Mouse (Mus musculus): ENCODE measurements at regions not wholly inside any gene's neighbourhood (a gene's known extent, or its start where the extent isn't known, plus 50 kb on each side); places are given as distances from the start of the nearest gene placed in this dataset.

- DNase-seq: no peak
These were observed 145.4 kb upstream of the Gm10181 start for GRCm38 (mm10) chr9:24943830-24944229.

GRCm38 (mm10) chr9:24952516-24952915 is 136.7 kb upstream of the Gm10181 start:
- no peak for DNase-seq

DNA sequence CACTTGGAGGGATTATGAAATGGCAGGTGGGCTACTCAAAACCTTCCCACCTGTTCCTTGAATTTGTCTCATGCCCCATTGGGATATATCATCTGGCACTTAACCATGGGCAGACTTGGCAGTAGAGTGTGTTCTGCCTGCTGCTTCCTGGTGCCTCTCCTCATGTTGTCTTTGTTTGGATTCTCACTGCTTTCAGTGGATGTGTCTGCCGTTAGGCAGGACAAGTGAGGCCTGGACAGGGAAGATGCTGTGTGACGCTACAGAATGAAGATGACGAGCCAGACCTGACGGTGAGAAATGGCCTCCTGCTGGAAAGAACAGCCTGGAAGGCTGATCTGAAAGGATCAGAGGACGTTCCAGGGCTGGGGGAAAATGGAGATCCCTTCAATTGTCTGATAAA is 133.6 kb upstream of the Gm10181 start:
- DNase-seq: no peak

GRCm38 (mm10) chr9:24956566-24956965 is 132.7 kb upstream of the Gm10181 start:
- DNase-seq: no peak

DNA sequence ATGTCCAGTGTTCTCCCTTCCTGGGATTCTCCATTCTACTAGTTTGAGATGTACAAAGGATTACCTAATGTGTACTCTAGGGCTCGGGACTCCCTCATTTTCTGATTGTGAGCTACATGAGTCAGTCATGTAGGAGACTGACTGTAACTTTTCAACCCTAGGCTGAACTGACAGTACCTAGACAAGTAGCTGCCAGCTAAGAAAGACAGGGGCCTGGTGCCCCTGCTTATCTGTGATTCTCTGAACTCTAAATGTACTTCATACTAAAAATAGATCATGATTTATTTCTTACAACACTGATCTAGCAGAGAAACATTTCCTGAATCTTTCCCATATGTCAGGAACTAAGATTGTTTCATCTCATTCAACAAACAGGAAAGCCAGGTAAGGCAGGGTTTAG is 125.9 kb upstream of the Gm10181 start:
- no peak for DNase-seq

DNA sequence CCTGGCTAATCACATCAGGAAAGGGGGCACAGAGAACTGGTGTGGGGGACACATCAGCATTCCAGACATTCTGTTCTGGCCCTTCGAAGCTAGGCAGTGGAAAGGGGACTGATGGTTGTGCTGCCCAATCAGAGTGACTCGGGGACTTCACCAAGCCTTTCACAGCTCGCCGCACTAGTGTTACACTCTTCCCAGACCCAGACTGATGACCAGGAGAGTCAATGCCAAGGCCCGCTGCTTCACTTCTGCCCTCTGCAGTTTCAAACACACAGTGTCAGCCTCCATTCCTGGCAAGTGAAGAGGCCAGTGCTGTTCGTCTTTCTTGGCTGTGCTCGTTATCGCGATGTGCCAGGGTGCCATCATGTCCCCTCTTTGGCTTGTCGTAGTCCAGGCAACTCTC is 121.7 kb upstream of the Gm10181 start:
- no peak for DNase-seq

DNA sequence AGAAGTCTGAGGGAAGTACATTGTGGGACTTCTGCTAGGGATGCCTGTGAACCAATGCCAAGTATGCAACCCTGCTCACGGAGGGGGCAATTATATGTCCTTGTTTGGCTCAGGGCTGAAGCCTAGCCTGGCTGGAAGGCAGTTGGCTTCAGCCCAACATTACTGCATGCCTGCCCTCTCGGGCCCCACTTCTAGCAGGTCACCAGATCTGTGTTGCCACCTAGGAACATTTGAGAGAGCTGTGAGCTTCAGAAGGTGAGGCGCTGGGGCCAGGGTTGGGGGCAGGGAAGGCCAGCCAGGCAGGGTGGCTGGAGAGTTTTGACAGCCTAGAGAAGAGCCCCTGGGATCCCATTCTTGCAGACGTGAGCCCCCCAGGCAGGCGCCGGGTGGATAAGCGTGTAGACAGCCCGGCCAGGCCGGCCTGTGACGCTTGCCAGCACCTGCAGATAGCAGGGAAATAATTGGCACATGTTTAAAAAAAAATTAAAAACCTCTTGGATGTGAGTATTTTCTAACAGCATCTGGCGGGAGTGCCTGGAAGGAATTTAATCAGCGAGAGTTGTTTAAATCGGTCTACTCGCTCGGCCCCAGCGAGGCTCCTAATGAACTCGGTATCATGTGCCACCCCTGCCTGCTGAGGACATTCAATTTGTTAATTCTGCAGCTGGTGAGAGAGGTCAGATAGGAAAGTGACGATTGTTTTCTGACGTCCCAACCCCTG is 115.0 kb upstream of the Gm10181 start:
- no peak for DNase-seq

GRCm38 (mm10) chr9:24982796-24983195 is 106.4 kb upstream of the Gm10181 start:
- DNase-seq: no peak

DNA sequence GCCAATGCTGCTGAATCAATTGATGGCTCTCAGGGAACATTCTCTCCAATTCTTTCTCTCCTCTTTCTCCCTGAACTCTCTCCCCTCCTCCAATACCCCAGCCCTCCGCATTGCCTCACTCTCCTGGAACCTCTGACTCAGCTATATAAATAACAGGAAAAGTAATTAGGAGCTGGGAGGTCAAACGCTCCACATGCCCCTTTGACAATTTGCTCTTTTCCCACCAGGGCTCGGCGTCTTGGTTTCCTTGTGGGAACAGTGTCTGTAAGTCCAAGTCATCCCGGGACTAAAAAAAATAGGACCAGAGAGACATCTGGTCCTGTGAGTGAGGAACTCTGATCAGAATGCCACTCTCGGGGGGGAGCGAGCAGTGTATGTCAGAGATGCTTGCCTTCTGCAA is 94.7 kb upstream of the Gm10181 start:
- no peak for DNase-seq

GRCm38 (mm10) chr9:25021095-25021691 is 68.0 kb upstream of the Gm10181 start:
- peak; percentile 6 for DNase-seq

DNA sequence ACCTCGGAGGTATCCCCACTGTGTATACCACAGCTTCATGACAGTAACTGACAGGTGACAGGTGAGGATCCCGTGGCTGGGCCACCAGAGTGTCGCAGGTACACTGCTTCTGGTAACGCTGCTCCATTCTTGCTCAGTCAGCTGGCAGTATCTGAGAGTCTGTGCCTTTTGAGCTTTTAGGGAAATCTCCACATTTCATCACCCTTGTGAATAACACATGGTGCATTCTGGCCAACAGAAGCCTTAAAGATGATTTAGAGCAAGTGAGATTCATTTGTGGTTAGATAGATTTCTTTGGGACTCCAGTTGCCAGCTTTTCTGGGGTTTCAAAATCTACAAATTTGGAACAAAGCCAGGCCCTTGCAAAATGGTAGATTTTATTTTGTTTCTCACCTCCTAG is 66.8 kb upstream of the Gm10181 start:
- no peak for DNase-seq

GRCm38 (mm10) chr9:25024486-25024885 is 64.7 kb upstream of the Gm10181 start:
- DNase-seq: no peak

- DNase-seq: peak; percentile 51
These were observed 61.6 kb upstream of the Gm10181 start for GRCm38 (mm10) chr9:25027581-25027980.

GRCm38 (mm10) chr9:25028305-25028704 is 60.9 kb upstream of the Gm10181 start:
- DNase-seq: peak; percentile 64

DNA sequence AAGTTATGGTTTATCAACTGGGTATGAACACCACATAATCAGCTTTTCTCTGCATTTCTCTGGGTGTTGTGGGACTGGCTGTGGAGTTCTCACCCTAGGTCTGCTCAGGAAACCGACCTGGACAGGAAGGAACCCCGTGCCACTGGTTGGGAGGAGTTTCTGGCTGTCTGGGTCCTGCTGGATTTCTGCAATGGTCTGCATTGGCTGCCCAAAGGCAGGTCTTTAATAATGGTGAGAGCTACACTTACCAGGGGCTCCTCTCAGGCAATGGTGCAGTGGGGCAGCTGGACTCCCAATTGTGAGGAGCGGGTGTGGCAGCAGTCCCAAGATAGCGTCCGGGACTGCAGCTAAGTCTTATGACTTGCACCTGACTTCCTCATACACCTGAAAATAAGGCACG is 57.8 kb upstream of the Gm10181 start:
- no peak for DNase-seq
